Mouse (Mus musculus): ENCODE measurements around the gene Crtac1.

Gene Crtac1

GRCm38 (mm10) chr19:42431485-42432190 is at the start of gene Crtac1:
Crtac1 (minus strand) TSS chr19:42431783.
- no peak for DNase-seq (ENCODE audit: low read depth)

- DNase-seq (ENCODE audit: low read depth): no peak
Measured at GRCm38 (mm10) chr19:42478303-42478702, 46.7 kb upstream of the Crtac1 start.

DNA sequence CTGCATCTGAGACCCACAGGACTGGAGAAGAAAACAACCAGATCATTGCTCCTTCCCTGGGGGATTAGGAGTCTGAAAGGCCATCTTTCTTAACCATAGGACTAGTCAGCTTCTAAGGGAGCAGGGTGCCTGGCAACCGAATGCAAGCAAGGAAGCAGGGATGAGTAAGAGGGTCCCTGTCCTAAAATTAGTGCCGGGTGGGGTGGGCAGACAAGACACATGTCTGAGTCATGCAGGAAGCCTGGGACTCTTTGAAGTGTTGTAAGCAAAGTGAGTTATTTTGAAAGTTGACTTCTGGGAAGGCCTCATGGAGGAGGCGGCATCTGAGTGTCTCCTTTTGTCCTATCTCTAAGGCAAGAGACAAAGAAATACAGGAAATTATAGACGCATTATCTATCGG is 46.2 kb upstream of the Crtac1 start:
- DNase-seq (ENCODE audit: low read depth): no peak

GRCm38 (mm10) chr19:42472831-42473230 is 41.2 kb upstream of the Crtac1 start:
- peak; percentile 14 for DNase-seq (ENCODE audit: low read depth)

- no peak for DNase-seq (ENCODE audit: low read depth)
Measured at GRCm38 (mm10) chr19:42471571-42471970, 40.0 kb upstream of the Crtac1 start.

GRCm38 (mm10) chr19:42461851-42462250 is 30.3 kb upstream of the Crtac1 start:
- DNase-seq (ENCODE audit: low read depth): no peak

DNA sequence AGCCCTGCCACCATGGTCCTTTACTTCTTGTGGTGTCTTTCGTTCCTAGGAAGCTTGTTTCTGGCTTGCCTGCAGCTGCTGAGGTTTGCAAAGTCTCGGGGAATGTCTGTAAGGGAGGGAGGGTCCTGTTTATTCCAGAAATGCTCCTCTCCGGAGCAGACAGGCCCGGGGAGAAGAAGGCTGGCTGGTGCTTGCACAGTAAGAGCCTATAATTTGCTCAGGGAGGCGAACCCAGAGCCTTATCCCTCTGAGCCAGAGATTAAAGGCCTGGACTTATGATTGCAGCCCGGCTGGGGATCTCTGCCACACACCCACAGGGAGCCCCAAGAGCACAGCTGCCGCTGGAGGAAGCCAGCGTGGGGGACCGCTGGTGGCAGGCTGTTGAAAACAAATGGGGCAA is 29.8 kb upstream of the Crtac1 start:
- no peak for DNase-seq (ENCODE audit: low read depth)

- no peak for DNase-seq (ENCODE audit: low read depth)
Measured at GRCm38 (mm10) chr19:42459512-42459911, 27.9 kb upstream of the Crtac1 start.

GRCm38 (mm10) chr19:42454481-42455236 is 23.1 kb upstream of the Crtac1 start:
- no peak for DNase-seq (ENCODE audit: low read depth)

DNA sequence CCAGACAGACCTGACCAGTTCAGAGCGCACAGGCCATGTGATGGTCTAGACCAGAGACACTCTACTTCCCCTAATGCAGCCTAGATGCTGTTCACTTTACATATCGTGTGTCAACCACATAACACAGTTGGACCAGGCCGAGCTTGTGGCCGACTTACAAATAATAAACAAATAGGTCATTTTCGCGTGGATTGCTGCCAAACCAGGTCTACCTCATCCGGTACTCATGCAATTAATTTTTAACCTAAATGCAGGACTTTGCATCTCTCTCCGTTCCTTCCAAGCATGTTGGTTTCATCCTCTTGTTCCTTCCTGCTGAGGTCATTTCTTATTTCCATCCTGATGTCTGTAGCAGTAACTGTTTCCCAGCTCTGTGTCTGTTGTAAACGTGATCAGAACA is 22.4 kb upstream of the Crtac1 start:
- DNase-seq (ENCODE audit: low read depth): no peak

DNA sequence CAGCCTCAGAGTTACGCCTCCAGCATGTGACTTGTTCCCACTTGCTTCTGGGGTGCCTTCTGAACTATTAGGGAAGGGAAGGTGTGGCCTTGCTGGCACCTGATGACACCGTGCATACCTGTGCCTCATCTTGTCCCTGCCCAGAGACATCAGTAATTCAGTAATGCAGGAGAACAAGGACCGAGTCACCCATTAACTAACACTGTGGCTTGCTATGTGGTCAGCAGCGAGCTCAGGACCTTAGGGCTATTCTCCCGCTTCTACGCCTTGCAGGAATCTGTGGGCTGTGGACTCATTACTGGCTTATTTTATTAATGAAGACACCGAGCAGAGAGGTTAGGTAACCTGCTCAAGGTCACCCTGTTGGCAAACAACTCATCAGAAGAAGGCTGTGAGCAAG is 21.0 kb upstream of the Crtac1 start:
- DNase-seq (ENCODE audit: low read depth): no peak

DNA sequence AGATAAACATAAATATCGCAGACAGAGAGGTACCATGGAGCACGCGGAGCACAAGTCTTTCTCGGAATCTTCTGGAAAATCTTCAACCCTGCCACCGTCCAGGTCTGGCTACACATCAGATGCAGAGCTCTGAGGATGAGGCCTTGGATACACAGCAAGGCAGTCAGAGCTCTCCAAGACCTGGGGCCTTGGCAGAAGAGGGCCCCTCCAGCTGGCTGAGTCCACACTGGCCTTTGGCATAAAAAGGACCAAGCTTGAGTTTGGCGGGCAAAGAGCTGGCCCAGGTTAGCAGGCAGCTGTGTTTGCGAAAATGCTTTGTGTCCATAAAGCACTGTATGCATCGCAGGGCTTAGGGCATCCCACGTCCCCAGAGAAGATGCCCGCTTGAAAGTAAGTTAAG is 17.0 kb upstream of the Crtac1 start:
- no peak for DNase-seq (ENCODE audit: low read depth)

GRCm38 (mm10) chr19:42443887-42444409 is 12.4 kb upstream of the Crtac1 start:
- DNase-seq (ENCODE audit: low read depth): no peak

DNA sequence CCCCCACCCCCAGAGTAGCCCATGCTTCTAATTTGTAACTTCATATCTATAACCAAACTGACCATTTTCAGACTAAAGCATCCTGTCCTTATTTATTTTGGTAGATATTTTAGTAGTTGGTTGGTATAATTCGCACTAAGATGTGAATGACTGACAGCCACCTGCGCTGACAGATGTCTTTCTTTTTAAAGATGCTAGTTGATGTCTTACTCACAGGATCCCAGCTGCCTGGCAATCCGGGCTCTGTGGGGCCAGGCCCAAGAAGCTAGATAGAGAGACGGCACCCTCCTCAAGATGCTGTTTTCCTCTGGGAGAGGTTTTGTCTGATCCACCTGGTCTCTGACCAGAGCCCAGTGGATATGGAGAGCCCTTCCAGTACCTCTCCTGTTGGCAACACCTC is 11.7 kb upstream of the Crtac1 start:
- DNase-seq (ENCODE audit: low read depth): no peak

- DNase-seq (ENCODE audit: low read depth): no peak
Measured at GRCm38 (mm10) chr19:42442246-42443197, 10.9 kb upstream of the Crtac1 start.

DNA sequence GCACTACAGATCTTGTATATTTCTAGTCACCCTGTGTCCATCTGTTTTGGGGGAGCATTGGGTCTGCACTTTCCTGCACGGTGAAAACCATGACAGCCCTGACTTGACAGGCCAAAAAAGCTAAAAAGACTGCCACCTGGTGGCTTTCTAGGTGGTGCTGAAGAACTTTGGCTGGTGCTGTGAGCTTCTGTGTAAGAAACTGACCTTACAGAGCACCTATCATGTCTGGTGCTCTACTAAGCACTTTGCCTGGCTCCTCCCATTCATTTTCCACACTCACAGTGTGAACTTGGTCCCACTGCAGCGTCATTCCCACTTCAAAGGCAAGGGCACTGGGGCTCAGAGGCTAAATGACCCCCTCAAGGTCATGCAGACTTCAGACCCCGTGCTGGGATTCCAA is 8.5 kb upstream of the Crtac1 start:
- DNase-seq (ENCODE audit: low read depth): no peak

DNA sequence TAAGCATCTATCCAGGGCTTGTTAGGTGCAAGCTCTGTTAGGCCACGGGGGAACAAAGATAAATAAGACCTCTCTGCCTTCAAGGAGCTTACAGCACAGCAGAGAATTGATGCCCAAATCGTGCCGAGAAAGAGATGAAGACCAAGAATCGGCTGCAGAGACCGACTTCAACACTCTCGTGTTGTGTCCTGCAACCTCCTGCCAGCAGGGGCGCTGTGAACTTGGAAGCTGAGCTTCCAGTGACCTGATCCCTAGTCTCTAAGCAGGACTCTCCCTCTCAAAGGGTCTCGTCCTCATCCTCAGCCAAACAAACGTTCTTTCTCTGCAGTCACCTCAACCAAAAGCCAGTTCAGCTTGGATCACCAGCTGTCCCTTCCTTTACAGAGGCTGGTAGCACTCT is 7.8 kb upstream of the Crtac1 start:
- no peak for DNase-seq (ENCODE audit: low read depth)

DNA sequence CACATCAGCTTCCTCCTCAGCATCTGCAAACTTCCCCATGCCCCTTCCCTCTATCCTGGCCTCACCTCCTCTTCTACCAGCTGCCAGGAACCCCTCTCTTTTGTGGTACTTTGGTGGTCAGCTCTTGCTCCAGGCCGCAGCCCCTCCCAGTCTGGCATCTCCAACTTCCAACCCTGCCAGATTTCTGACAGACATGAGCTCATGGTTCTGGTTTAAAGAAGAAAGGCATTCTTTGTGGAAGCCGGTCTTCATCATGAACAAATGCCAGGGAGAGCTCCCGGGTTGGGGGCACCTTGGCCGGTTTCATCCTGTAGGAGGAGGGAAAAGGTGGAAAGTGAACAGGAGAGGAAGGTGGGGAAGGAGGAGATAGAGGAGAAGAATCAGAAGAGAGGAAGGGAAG is 4.0 kb upstream of the Crtac1 start:
- no peak for DNase-seq (ENCODE audit: low read depth)

- DNase-seq (ENCODE audit: low read depth): no peak
Measured at GRCm38 (mm10) chr19:42432761-42433160, 1.2 kb upstream of the Crtac1 start.

- no peak for DNase-seq (ENCODE audit: low read depth)
Measured at GRCm38 (mm10) chr19:42432191-42432590, 608 bp upstream of the Crtac1 start.

DNA sequence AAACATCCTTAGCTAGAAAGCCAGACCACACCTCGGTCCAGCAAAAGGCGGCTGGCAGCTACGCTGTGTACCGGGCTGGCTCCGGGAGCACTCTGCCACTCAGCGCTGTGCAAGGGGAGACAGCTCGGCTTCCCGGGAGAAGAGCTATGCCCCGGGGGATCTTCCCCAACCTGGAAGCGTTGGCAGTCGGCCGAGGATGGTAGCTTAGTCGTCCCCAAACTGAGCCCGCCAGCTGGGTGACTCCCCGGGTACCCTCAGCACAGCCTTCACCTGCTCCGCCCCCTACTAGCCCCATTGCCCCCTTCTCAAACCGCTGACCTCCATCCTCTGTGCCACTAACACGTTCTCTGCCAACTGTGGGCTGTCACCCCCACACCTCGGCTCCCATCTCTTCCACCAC is 602 bp downstream of the Crtac1 start:
- no peak for DNase-seq (ENCODE audit: low read depth)

GRCm38 (mm10) chr19:42429410-42429809 is 2.2 kb downstream of the Crtac1 start:
- DNase-seq (ENCODE audit: low read depth): peak; percentile 21

Data from c-Kit-positive CD71-positive TER-119-negative erythroid progenitor cells, embryonic 14.5 days (primary cell).